In the genomic region with DNA sequence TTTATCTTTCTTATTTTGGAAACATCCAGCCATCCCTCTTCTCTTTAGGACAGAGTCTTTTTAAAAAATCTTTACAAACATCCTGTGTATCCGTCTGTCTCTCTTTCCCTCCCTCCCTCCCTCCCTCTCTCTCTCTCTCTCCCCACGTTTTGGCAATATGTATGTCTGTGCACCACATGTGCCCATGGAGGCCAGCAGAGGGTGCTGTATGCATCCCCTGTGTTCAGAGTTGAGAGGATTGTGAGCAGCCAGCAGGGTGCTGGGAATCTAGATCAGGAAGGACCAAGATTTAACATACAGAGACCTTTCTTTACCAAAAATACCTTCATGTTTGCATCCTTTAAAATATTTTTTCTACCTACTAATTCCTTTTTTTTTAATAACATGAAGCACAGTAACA, we compare ENCODE assay signal across 1 mouse cellular context.
A peak's percentile ranks its signal among the peaks of the same experiment; 100 is the strongest.
TF ChIP-seq lines count a peak whose summit lies in the region.

No protein-coding gene starts in this region.

TF ChIP-seq in myocyte, 11 proteins besides CTCF, POLR2A, EP300 and RAD21:
- TF ChIP-seq MYOG (IDR thresholded peaks at IDR 0.05; ENCODE audit: control insufficient read depth in 1 of 3, insufficient read depth in 1 of 3, insufficient read length in 2 of 3, low read depth in 2 of 3) (no peak), USF1 (IDR thresholded peaks at IDR 0.05; ENCODE audit: low read depth) (peak; percentile 2)
